Mouse (Mus musculus): ENCODE data around the gene Mgrn1. TPM values are rescaled to one million over a fixed set of nuclear protein-coding genes. Genes with fewer than 3 reads are reported as not detected.

Gene Mgrn1
- polyA plus RNA-seq, 1 experiment from 2014 or later, result 102 TPM

DNA sequence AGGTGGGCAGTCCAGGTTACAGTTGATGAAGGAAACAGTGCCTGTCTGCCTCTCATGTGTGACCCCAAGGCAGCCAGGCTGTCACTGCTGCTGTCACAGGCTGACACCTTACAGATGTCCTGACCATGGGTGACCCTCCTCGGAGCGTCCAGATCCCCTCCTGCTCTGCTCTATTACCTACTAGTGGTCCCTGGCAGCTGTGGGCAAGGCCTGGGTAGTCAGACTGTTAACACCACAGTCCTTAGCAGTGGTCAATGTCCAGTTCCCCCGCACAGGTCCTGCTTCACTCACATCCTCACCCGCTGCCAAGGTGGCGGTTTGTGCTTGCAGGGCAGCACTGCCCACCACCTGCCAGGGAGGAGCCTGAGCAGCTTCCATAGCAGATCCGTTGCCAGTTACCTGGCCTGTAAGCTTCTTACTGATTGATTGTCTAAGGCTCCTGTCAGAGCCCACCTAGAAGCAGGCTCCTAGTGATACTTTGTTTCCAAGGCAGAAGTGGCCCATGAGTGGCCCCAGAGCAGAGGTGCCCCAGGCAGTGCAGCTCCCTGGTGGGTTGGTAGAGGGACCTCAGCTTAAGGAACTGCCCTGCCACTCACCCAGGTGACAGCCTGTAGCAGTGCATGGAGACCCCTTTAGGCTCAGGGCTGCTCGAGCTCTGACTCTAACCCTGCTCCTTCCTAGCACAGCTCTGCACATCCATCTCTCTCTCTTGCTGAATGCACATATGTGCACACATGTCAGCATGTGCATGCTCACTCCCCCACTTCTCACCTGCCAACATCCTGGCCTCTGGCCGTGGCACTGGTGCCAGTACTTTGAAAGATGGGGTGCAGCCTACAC lies 51.5 kb downstream of the Mgrn1 start:
- Histone ChIP-seq H3K27me3 (no peaks in the 10 kb centered on the region), H3K27ac (no peak overlapping the region), H3K36me3 (peaks cover 84% of the 10 kb centered on the region), H3K4me2 (replicated peaks) (no peak overlapping the region), H3K4me1 (peaks cover 16% of the 10 kb centered on the region), H3K9me3 (no peaks in the 10 kb centered on the region), H3K9ac (no peak overlapping the region), H3K4me3 (no peak overlapping the region)
- 91% methylated on average over 8 of the region's 8 CpGs for WGBS
- ATAC-seq (ENCODE audit: low FRiP score, low read depth), result no peak

DNA sequence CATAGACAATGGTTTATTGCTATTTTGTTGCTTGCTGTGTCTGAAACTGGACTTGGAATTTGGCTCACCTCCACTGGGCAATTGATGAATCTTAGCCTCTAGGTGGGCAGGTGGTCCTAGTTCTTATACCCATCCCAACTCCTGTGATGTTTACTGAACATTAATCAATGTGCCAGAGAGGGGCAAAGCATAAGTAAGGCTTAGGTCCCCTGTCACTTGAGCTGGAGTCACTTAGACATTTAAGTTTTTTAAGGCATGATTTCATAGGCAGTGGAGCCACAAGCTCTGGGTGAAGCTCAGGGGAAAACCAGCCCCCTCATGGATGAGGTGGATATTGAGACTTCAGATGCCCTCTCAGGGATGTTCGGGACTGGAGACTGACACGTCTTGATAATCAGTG lies 52.4 kb downstream of the Mgrn1 start, which contains the start of gene Nudt16l1:
Nudt16l1 (plus strand) TSS at position 301 of the 400 bp plus-strand sequence.
- Histone ChIP-seq H3K4me2 (replicated peaks) (peak within 1 kb of the TSS; percentile 80), H3K36me3 (peaks cover 84% of the 10 kb centered on the region)
- ATAC-seq (ENCODE audit: low FRiP score, low read depth), result no peak

DNA sequence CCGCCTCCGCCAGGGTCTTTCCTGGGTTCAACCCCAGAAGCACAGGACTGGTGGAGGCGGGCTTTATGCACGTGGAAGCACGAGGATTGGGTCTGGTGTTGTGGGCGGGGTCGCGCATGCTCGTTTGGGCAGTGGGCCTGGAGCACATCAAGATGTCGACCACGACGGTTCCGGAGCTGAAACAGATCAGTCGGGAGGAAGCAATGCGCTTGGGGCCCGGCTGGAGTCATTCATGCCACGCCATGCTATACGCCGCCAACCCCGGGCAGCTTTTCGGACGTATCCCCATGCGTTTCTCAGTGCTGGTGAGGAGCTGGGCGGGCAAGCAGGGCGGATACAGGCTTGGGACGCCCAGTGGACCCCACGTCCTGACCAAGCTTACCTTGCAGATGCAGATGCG lies 52.9 kb downstream of the Mgrn1 start:
- peak overlapping the region; percentile 95 for H3K4me3 ChIP-seq
- H3K9ac ChIP-seq, result peak overlapping the region; percentile 94
- peaks cover 84% of the 10 kb centered on the region for H3K36me3 ChIP-seq
- ATAC-seq (ENCODE audit: low FRiP score, low read depth), result peak; percentile 97
- H3K4me1 ChIP-seq, result peaks cover 16% of the 10 kb centered on the region
- peak overlapping the region; percentile 80 for H3K4me2 ChIP-seq (replicated peaks)
- WGBS, result under 1% methylated on average over 28 of the region's 28 CpGs
- H3K27ac ChIP-seq, result peak overlapping the region; percentile 86
- H3K27me3 ChIP-seq, result no peaks in the 10 kb centered on the region
- H3K9me3 ChIP-seq, result no peaks in the 10 kb centered on the region

More for the DNA sequence above, 52.4 kb downstream of the Mgrn1 start, which contains the start of gene Nudt16l1:
- 3% methylated on average over 2 of the region's 2 CpGs for WGBS
- H3K9ac ChIP-seq, result peak within 1 kb of the TSS; percentile 94
- peak within 1 kb of the TSS; percentile 95 for H3K4me3 ChIP-seq
- H3K27ac ChIP-seq, result peak within 1 kb of the TSS; percentile 86
- H3K4me1 ChIP-seq, result peaks cover 16% of the 10 kb centered on the region
- no peaks in the 10 kb centered on the region for H3K27me3 ChIP-seq
- H3K9me3 ChIP-seq, result no peaks in the 10 kb centered on the region

DNA sequence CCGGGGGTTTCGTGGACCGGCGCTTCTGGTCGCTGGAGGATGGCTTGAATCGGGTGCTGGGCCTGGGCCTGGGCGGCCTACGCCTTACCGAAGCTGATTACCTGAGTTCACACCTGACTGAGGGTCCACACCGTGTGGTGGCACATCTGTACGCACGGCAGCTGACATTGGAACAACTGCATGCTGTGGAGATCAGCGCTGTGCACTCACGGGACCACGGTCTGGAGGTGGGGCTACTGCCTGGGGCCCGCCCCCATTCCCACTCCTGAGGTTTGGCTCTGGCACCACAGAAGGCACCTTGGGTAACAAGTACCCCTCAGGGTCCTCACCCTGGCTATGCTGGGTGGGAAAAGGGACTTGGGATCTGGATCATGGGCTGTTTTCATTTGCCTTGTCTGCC lies 53.4 kb downstream of the Mgrn1 start:
- H3K4me1 ChIP-seq, result peaks cover 16% of the 10 kb centered on the region
- peaks cover 83% of the 10 kb centered on the region for H3K36me3 ChIP-seq
- H3K9ac ChIP-seq, result peak overlapping the region; percentile 94
- H3K9me3 ChIP-seq, result no peaks in the 10 kb centered on the region
- H3K27ac ChIP-seq, result peak overlapping the region; percentile 86
- WGBS, result under 1% methylated on average over 16 of the region's 16 CpGs
- peak; percentile 52 for ATAC-seq (ENCODE audit: low FRiP score, low read depth)
- H3K4me2 ChIP-seq (replicated peaks), result peak overlapping the region; percentile 80
- H3K4me3 ChIP-seq, result peak overlapping the region; percentile 95
- H3K27me3 ChIP-seq, result no peaks in the 10 kb centered on the region

DNA sequence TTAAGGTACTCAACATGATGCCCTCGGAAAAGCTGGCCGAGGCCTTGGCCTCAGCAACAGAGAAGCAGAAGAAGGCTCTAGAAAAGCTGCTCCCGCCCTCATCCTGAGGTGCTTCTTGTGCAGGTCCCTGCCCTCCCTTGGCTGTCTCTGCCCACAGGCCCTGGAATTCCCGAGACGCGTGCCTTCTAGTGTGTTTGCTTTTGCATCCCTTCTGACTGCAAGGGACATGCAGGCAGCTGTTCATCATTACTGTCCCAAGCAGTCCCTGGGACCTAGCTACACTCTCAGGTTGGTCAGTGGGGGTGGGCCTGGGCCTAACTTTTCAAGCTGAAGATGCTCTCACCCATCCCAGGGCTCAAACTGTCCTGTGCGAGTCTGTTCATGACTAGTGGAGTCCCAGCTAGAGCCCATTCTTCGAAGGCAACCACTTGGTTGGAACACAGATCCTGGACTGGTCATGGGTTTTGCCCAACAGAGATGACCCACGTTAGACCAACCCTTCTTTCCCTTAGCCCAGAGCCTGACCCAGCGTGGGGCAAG lies 54.3 kb downstream of the Mgrn1 start:
- H3K36me3 ChIP-seq, result peaks cover 83% of the 10 kb centered on the region
- no peak for ATAC-seq (ENCODE audit: low FRiP score, low read depth)
- H3K4me1 ChIP-seq, result peaks cover 16% of the 10 kb centered on the region
- H3K27me3 ChIP-seq, result no peaks in the 10 kb centered on the region
- peak overlapping the region; percentile 95 for H3K4me3 ChIP-seq
- no peaks in the 10 kb centered on the region for H3K9me3 ChIP-seq
- 90% methylated on average over 10 of the region's 10 CpGs for WGBS
- no peak overlapping the region for H3K27ac ChIP-seq
- H3K4me2 ChIP-seq (replicated peaks), result peak overlapping the region; percentile 80
- H3K9ac ChIP-seq, result peak overlapping the region; percentile 94

DNA sequence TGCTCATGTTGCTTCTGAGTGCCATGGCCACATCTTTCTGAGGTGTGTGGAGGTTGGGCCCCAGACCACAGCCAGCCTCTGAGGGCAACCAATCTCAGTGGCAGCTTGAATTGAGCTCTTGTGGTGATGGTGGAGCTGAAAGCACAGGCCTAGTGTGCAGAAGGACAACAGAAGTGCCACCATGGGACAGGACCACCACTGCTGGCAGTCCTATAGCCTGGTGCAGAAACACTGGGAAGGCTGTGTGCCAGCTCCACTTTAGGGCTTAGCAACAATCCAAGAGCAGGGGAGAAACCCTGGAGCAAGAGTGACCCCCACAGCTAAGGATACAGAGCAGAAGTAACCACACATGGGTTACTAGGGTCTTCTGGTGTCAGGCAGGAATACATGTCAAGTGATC lies 55.0 kb downstream of the Mgrn1 start:
- peaks cover 16% of the 10 kb centered on the region for H3K4me1 ChIP-seq
- no peak overlapping the region for H3K27ac ChIP-seq
- no peaks in the 10 kb centered on the region for H3K27me3 ChIP-seq
- no peaks in the 10 kb centered on the region for H3K9me3 ChIP-seq
- H3K9ac ChIP-seq, result no peak overlapping the region
- H3K4me2 ChIP-seq (replicated peaks), result no peak overlapping the region
- H3K36me3 ChIP-seq, result peaks cover 81% of the 10 kb centered on the region
- ATAC-seq (ENCODE audit: low FRiP score, low read depth), result no peak
- no peak overlapping the region for H3K4me3 ChIP-seq

DNA sequence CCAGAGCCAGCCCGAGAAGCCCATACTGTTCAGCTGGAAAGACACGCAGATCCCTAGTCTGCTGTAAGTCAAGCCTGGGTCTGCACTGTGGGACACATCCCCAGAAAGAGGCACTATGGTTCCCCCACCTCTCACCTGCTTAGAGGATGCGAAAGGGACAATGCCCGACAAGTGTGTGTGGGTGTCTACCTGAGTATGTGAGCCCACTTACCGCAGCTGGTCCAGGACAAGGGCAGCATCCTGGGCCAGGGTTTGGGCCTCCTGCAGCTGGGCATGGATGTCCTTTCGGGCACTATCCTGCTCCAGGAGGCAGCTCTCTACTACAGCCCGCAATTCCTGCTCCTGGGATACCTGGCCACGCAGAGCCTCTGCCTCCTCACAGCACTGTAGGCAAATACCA lies 56.8 kb downstream of the Mgrn1 start:
- Histone ChIP-seq H3K9me3 (no peaks in the 10 kb centered on the region), H3K27ac (no peak overlapping the region), H3K27me3 (no peaks in the 10 kb centered on the region), H3K4me1 (peaks cover 16% of the 10 kb centered on the region), H3K9ac (no peak overlapping the region), H3K36me3 (peaks cover 81% of the 10 kb centered on the region), H3K4me3 (no peak overlapping the region), H3K4me2 (replicated peaks) (no peak overlapping the region)
- ATAC-seq (ENCODE audit: low FRiP score, low read depth), result no peak
- WGBS, result 90% methylated on average over 8 of the region's 8 CpGs

DNA sequence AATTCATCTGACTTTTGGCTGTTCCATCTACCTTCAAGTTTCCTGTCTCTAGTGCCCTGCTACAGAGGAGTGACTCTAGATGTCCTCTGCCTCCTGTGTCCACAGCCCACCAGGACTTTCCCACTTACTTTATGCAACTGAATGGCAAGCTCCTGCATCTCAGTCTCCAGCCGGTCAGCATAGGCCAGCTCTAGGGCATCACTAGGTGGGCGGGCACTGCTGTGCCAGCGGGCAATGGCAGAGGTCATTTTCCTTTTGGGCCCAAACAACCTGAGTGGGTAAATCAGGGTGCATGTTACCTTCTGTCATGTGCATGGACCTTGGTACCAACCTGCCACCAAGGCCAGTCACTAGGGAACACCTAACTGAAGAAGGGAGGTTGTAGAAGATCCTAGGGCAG lies 57.4 kb downstream of the Mgrn1 start:
- WGBS, result 94% methylated on average over 3 of the region's 3 CpGs
- Histone ChIP-seq H3K4me2 (replicated peaks) (no peak overlapping the region), H3K4me1 (peaks cover 14% of the 10 kb centered on the region), H3K36me3 (peaks cover 83% of the 10 kb centered on the region), H3K27me3 (no peaks in the 10 kb centered on the region), H3K4me3 (no peak overlapping the region), H3K27ac (no peak overlapping the region), H3K9me3 (no peaks in the 10 kb centered on the region), H3K9ac (no peak overlapping the region)
- ATAC-seq (ENCODE audit: low FRiP score, low read depth), result no peak

DNA sequence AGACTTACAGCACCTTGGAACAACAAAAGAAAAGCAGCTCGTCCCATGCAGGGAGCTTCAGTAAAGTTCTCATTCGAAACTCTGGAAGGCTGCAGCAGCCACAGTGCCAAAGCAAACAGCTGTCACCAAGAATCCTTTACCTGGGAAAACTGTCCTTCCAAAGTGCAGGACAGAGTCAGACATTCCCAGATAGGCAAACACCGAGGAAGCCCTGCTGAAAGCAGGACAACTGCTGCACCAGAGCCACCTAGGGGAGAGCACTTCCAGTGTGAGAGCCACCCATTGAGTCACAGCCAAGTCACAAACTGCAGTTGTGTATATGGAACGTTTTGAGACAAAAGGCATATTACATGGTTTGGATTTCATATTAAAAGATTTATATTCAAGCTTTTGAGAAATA lies 59.4 kb downstream of the Mgrn1 start:
- no peak overlapping the region for H3K4me3 ChIP-seq
- H3K36me3 ChIP-seq, result peaks cover 90% of the 10 kb centered on the region
- H3K27me3 ChIP-seq, result no peaks in the 10 kb centered on the region
- H3K4me1 ChIP-seq, result peaks cover 2% of the 10 kb centered on the region; the same call in 1 of the 2 replicates
- H3K27ac ChIP-seq, result no peak overlapping the region
- WGBS, result 67% methylated on average over 4 of the region's 4 CpGs
- H3K9me3 ChIP-seq, result no peaks in the 10 kb centered on the region
- no peak for ATAC-seq (ENCODE audit: low FRiP score, low read depth)
- no peak overlapping the region for H3K9ac ChIP-seq
- H3K4me2 ChIP-seq (replicated peaks), result no peak overlapping the region

DNA sequence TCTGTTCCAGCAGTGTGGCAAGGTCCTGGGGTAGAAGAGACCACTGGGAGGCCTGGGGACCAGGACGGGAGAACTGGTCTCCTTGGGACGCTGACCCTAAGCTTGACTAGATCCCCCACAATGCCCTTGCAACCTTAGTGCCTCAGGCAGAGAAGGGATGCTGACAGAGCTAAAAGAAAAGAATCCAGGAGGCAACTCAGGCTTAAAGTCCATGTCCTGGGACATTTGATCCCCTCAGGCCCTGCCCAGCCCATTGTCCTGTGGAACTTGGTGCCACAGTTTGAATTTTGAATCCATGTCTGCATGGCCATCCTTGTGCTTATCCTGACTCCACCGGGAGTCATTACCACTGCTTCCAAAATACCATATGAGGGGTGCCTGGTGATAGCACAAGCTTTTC lies 60.1 kb downstream of the Mgrn1 start:
- no peak for ATAC-seq (ENCODE audit: low FRiP score, low read depth)
- Histone ChIP-seq H3K4me1 (no peaks in the 10 kb centered on the region), H3K27me3 (no peaks in the 10 kb centered on the region), H3K27ac (no peak overlapping the region), H3K36me3 (peaks cover 90% of the 10 kb centered on the region), H3K9me3 (no peaks in the 10 kb centered on the region), H3K4me2 (replicated peaks) (no peak overlapping the region), H3K4me3 (no peak overlapping the region), H3K9ac (no peak overlapping the region)
- 85% methylated on average over 3 of the region's 3 CpGs for WGBS

DNA sequence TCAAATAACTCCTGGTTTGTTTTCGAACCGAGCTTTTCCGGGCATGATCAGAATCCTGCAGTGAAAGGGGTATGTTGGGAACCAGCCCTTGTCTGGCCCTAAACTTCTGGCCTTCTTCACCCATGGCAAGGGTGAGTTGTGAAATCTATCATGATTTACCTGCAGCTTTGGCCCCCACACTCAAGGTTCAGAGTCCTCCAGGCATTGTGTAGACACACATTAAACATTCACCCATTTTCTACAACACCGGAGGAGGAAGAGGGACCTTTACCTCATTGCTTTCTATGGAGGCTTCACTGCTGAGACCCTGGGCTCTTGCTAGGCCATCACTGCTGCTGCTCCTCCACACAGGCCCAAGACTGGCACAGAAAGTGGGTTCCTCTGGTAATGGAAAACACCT lies 61.3 kb downstream of the Mgrn1 start:
- no peaks in the 10 kb centered on the region for H3K4me1 ChIP-seq
- H3K9ac ChIP-seq, result no peak overlapping the region
- no peak overlapping the region for H3K4me3 ChIP-seq
- WGBS, result 88% methylated on average over 4 of the region's 4 CpGs
- no peak overlapping the region for H3K4me2 ChIP-seq (replicated peaks)
- peaks cover 90% of the 10 kb centered on the region for H3K36me3 ChIP-seq
- H3K27ac ChIP-seq, result no peak overlapping the region
- ATAC-seq (ENCODE audit: low FRiP score, low read depth), result no peak
- H3K9me3 ChIP-seq, result no peaks in the 10 kb centered on the region
- no peaks in the 10 kb centered on the region for H3K27me3 ChIP-seq

DNA sequence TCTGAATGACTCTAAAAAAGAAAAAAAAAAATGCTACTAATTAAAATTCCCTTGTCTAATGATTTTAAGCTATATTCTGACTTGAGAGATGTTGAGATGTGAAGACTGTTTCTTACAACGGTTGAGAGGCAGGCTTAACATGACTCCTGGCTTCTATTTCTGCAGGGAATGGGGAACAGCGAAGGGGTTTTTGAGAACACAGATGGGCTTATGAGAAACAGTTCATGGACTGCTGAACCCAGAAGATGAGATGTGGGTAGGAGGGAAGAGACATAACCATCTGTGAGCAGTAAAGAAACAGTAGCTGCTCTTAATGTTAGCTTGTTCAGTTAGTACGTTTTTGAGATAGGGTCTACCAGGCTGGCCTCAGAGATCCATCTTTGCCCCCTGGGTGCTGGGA lies 70.6 kb downstream of the Mgrn1 start:
- Histone ChIP-seq H3K4me2 (replicated peaks) (no peak overlapping the region), H3K36me3 (peaks cover 83% of the 10 kb centered on the region), H3K9ac (no peak overlapping the region), H3K4me3 (no peak overlapping the region), H3K27ac (no peak overlapping the region), H3K4me1 (no peaks in the 10 kb centered on the region), H3K9me3 (no peaks in the 10 kb centered on the region), H3K27me3 (no peaks in the 10 kb centered on the region)
- no peak for ATAC-seq (ENCODE audit: low FRiP score, low read depth)
- WGBS, result 92% methylated on average over 3 of the region's 3 CpGs

Measured in limb, embryonic 13.5 days (tissue).